Mouse (Mus musculus) midbrain, embryonic 14.5 days (tissue): ENCODE measurements at regions not wholly inside any gene's neighbourhood (a gene's known extent, or its start where the extent isn't known, plus 50 kb on each side); places are given as distances from the start of the nearest gene placed in this dataset.
"Not testable (repeated sequence)": the region's sequence is repeated elsewhere in the genome, so short reads cannot be mapped to it uniquely, and the experiment has no call there.

Experiments
- ATAC-seq: fragments of 200-750 bp; cut with Nextera tagmentation; 2 replicates; pipeline ENCODE4 v1.8.0; 2017; ENCODE audit warnings: moderate number of reproducible peaks, moderate library complexity; ENCODE audit not compliant: low FRiP score, low TSS enrichment
- DNase-seq: peaks from one replicate; pipeline ENCODE4 v3.0.0-alpha.2; 2015
- H3K27ac ChIP-seq: fragments of 300-500 bp; sonication (generic); replicated peaks from 2 replicates; pipeline ENCODE4 v1.5.1; 2014; ENCODE audit warnings: mild to moderate bottlenecking, low read depth, low read length, moderate library complexity
- H3K27me3 ChIP-seq: fragments of 300-500 bp; sonication (generic); 2 replicates; pipeline ENCODE4 v1.6.1; 2014; ENCODE audit warnings: low read length, control low read depth, mixed read lengths; ENCODE audit not compliant: control insufficient read depth, insufficient read depth
- H3K36me3 ChIP-seq: fragments of 300-500 bp; sonication (generic); 2 replicates; pipeline ENCODE4 v1.6.1; 2014; ENCODE audit warnings: low read length, control low read depth; ENCODE audit not compliant: control insufficient read depth, insufficient read depth
- H3K4me1 ChIP-seq: fragments of 300-500 bp; sonication (generic); 2 replicates; pipeline ENCODE4 v1.6.1; 2014; ENCODE audit warnings: mild to moderate bottlenecking, antibody characterized with exemption, low read length, control low read depth; ENCODE audit not compliant: control insufficient read depth, insufficient read depth
- H3K4me2 ChIP-seq: fragments of 300-500 bp; sonication (generic); 2 replicates; pipeline ENCODE4 v1.6.1; 2014; ENCODE audit warnings: mild to moderate bottlenecking, low read length, moderate library complexity
- H3K4me3 ChIP-seq: fragments of 300-500 bp; sonication (generic); replicated peaks from 2 replicates; pipeline ENCODE4 v1.5.1; 2014; ENCODE audit warnings: low read depth, low read length
- H3K9ac ChIP-seq: fragments of 300-500 bp; sonication (generic); replicated peaks from 2 replicates; pipeline ENCODE4 v1.6.1; 2014; ENCODE audit warnings: mild to moderate bottlenecking, low read length, moderate library complexity
- H3K9me3 ChIP-seq: fragments of 300-500 bp; sonication (generic); 2 replicates; pipeline ENCODE4 v1.6.1; 2016; ENCODE audit warnings: low read length, control low read depth, mixed read lengths; ENCODE audit not compliant: control insufficient read depth
- WGBS: fragments of 180-500 bp; shearing (Covaris S2); extraction: QIAGEN DNeasy Blood & Tissue Kit; methylation state at CpG from one replicate; pipeline ENCODE4 v1.1.7; 2014; 5-methylcytosine and 5-hydroxymethylcytosine counted together

DNA sequence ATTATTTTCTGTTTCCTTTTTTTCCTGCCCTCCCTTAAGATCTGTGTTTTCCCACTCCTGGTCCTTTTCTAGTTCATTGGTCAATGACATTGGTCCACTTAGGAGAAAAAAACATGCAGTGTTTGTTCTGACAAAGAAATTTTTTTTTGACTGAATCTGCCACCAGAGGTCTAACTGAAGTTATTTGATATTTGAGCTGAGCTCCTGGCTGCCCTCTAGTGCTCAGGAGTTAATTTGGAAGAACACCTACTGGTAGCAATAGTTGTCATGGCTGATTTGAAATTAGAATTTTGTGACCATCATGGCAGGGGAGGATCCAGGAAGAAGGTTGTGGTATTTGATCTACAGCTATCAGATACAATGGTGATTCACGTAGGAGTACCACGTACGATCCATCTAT is 599.2 kb downstream of the Dad1 start:
- not testable (repeated sequence) for ATAC-seq, H3K27ac ChIP-seq, H3K36me3 ChIP-seq, H3K4me1 ChIP-seq, H3K9ac ChIP-seq, H3K27me3 ChIP-seq, H3K4me3 ChIP-seq, H3K4me2 ChIP-seq, DNase-seq, H3K9me3 ChIP-seq
- 96% methylated on average over 3 of the region's 3 CpGs for WGBS

DNA sequence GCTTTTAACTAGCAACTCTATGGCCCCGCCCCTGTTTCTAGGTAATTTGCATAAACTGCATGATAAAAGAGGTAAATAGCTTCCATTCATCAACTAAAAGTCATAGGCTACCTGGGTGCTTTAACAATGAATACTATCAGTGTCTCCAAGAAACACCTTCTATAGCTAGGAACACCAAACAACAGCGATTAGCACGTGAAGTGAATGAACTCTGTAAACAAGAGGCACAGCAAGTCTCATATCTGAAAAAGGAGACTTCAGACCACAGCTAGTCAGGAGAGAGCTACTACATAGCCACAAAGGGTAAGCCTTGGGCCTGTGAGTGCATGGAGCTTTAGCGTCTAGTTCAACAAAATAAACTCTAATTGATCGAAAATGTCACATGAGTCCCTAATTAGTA is 602.8 kb downstream of the Dad1 start:
- DNase-seq, H3K4me2 ChIP-seq, H3K9ac ChIP-seq: not testable (repeated sequence)

DNA sequence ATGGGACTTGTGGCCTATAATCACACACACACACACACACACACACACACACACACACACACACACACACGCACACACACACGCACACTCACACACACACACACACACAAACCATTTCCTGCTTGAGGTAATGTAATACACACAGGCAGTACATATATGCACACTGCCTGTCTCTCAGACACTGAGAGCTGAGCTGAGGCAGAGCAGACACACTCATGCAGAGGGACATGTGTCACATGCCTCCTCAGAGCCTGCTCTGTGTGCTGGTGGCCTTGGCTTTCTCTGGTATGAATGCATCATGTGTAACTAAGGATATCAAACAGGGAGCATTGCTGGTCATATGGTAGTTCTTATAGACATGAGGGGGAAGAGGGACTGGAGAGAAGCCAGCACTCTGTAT is 604.7 kb downstream of the Dad1 start:
- H3K36me3 ChIP-seq, H3K27me3 ChIP-seq, H3K9ac ChIP-seq, H3K27ac ChIP-seq, DNase-seq, H3K4me1 ChIP-seq, H3K4me3 ChIP-seq, H3K9me3 ChIP-seq, ATAC-seq, H3K4me2 ChIP-seq: not testable (repeated sequence)
- WGBS, result 100% methylated on average over 2 of the region's 2 CpGs

More for the DNA sequence above, 602.8 kb downstream of the Dad1 start:
- not testable (repeated sequence) for ATAC-seq, H3K4me3 ChIP-seq, H3K36me3 ChIP-seq, H3K4me1 ChIP-seq, H3K27me3 ChIP-seq, H3K27ac ChIP-seq, H3K9me3 ChIP-seq
- 68% methylated on average over 4 of the region's 5 CpGs for WGBS

DNA sequence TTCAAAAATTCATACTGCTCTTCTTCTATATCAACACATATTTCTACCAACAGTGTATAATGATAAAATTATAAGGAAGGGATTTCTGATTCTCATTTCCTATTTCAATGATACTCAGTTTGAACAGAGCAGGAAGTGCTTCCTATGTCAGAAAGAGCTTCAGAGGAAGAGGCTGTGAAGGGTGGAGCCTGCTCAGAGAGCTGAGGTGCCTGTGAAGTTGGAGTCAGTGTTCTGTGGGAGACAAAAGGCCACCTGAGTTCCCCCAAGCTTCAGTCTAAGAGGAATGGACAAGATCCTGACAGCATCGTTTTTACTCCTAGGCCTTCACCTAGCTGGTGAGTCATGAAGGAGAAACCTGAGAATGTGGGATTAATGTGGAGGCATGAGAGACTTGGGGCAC is 613.5 kb downstream of the Dad1 start:
- H3K36me3 ChIP-seq, H3K27ac ChIP-seq, H3K9ac ChIP-seq, H3K4me2 ChIP-seq, H3K4me3 ChIP-seq, DNase-seq, H3K27me3 ChIP-seq, H3K9me3 ChIP-seq, H3K4me1 ChIP-seq, ATAC-seq: not testable (repeated sequence)
- WGBS, result 69% methylated on average over 1 of the region's 1 CpGs

DNA sequence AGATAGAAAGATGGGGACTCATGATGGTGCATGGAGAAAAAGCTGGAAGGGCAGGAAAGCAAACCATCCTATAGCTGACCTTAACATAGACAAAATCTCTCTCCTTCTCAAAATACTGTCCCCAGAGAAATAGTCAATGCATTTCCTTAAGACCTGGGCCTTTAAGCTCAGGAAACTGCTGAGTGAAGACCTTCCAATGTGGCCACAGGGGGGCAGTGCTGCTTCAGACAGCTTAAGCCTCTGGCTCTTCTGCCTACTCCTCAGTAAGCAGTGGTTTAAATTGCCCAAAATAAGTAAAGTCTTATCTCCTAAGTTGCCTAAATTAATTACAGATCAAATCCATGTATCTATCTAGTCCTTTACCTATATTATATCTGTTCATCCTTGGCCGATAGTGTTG is 616.2 kb downstream of the Dad1 start:
- DNase-seq, result peak; percentile 42
- H3K4me3 ChIP-seq, H3K4me1 ChIP-seq, H3K36me3 ChIP-seq, H3K27me3 ChIP-seq, H3K4me2 ChIP-seq, H3K27ac ChIP-seq, ATAC-seq, H3K9me3 ChIP-seq, H3K9ac ChIP-seq: not testable (repeated sequence)
- 83% methylated on average over 1 of the region's 1 CpGs for WGBS

DNA sequence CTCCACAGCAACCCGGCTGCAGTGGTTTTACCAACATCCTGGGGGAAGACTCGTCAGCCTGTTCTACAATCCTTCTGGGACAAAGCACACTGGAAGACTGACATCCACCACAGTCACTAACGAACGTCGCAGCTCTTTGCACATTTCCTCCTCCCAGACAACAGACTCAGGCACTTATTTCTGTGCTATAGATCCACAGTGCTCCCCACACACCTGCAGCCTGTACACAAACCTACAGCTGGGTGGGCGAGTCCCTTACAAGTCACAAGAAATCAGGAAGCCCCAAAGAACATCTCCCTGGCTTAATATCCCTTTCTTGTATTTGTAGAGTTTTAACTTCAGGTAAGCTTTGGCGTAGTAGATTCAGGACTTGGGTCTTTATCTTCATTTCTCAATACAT is 618.7 kb downstream of the Dad1 start:
- H3K4me3 ChIP-seq, H3K9me3 ChIP-seq, H3K27me3 ChIP-seq, H3K36me3 ChIP-seq, H3K27ac ChIP-seq, DNase-seq, H3K9ac ChIP-seq, H3K4me2 ChIP-seq, H3K4me1 ChIP-seq, ATAC-seq: not testable (repeated sequence)
- 51% methylated on average over 7 of the region's 7 CpGs for WGBS

DNA sequence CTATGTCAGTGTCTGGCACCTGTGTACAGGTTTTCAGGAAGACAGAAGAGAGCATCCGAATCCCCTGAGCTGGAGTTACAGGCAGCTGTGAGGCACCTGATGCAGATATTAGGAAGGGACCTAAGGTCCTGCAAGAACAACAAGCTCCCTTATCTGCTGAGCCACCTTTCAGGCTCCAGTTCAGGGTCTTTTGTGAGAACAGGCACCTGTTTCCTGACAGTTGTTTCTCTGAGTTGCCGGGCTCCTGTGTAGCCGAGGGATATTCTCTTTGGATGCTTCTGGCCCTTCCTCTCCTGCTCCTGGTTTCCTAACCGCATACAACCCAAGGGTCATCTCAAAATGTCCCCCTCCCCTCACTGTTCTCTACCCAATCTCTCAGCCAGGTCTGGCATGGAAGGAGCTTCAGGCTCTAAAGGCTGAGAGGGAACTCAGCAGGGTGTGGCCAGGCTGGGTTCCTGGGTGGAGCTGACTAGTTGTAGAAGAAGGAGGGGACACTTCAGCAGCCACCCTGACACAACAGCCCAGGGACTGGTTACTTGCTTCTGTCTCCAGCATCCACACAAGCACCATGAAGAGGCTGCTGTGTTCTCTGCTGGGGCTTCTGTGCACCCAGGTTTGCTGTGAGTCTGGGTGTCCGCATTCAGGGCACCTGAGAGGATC is 619.5 kb downstream of the Dad1 start:
- H3K36me3 ChIP-seq, DNase-seq, H3K9ac ChIP-seq, H3K27me3 ChIP-seq, H3K4me1 ChIP-seq, H3K27ac ChIP-seq, H3K9me3 ChIP-seq, ATAC-seq, H3K4me3 ChIP-seq, H3K4me2 ChIP-seq: not testable (repeated sequence)
- WGBS, result 57% methylated on average over 5 of the region's 5 CpGs

DNA sequence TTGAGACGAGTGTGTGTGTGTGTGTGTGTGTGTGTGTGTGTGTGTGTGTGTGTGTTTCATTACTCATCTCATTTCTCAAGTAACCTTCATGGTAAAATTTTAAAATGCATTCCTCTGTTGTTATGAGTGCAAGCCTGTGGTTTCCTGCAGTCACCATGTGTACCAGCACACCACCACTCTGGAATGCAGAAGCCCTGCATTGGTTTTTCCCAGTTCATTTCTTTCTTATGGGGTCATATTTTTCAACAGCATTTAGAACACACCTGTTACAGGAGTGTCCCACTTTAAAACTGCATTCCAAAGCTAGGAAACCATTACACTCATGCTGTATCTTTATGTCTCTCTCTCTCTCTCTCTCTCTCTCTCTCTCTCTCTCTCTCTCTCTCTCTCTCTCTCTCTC is 620.2 kb downstream of the Dad1 start:
- DNase-seq, H3K27me3 ChIP-seq, H3K4me2 ChIP-seq, H3K27ac ChIP-seq, H3K9ac ChIP-seq, H3K4me1 ChIP-seq, H3K36me3 ChIP-seq, ATAC-seq, H3K9me3 ChIP-seq, H3K4me3 ChIP-seq: not testable (repeated sequence)
- 59% methylated on average over 1 of the region's 1 CpGs for WGBS

DNA sequence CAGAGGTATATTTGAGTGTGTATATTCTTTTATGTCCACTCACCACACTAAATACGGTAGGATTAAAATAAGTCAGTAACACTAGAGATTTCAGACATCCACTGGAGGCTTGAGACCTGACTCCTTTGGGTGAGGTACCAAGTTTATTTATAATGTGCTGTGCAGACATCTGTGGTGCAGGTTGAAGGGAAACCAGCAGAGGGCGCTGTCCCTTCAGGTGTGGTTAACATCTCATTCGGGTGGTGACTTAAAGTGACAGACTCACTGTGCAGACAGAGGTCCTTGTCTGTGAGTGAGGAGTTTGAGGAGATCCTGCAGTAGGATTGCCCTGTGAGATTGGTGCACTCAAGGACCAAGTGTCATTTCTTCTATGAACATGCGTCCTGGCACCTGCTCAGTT is 632.5 kb downstream of the Dad1 start:
- DNase-seq, H3K4me2 ChIP-seq, H3K4me3 ChIP-seq, ATAC-seq, H3K27ac ChIP-seq, H3K4me1 ChIP-seq, H3K9ac ChIP-seq, H3K27me3 ChIP-seq, H3K36me3 ChIP-seq, H3K9me3 ChIP-seq: not testable (repeated sequence)
- 64% methylated on average over 4 of the region's 4 CpGs for WGBS
